Mouse (Mus musculus): ENCODE results near the gene Sec22b. TPM values are rescaled to one million over a fixed set of nuclear protein-coding genes. Genes with fewer than 3 reads are reported as not detected.

The Sec22b gene
- polyA plus RNA-seq, 1 experiment from 2014 or later = 158 TPM

DNA sequence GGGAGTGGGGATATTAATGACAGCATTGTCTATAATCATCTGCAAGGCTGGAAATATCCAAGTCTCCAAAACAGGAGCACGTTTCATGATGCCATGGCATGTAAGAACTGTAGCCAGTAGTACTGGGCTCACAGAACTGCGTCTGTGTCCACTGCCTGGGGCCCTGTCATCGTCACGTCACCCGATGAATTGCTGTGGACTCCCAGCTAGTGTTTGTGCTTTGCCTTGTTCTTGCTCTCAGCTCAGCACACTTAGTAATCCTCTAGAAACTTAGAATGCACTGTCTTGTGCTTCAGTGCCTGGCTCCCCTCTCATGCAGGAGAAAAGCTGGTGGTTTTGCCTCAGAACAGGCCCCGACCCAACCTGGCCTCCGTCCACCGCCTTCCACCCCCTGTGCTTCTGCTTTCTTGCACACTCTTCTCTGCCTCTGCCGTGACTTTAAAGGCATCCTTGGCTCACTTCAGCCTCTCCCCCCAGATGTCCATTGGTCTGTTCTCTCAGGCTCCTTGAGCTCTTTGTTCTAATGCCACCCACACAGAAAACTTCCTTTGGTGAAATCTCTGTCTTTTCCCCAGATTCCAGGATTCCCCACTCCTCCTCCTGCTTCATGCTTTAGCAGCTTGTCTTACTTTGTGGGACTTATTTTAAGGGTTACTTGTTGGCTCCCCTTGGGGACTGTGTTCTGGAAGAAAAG is 39.7 kb downstream of the Sec22b start:
- Histone ChIP-seq H3K4me3 (ENCODE audit: low read depth, low read length) (no peak overlapping the region), H3K9me3 (ENCODE audit: low read depth, low read length) (no peaks in the 10 kb centered on the region), H3K36me3 (ENCODE audit: insufficient read depth) (no peaks in the 10 kb centered on the region), H3K4me1 (ENCODE audit: insufficient read depth) (peaks cover 44% of the 10 kb centered on the region), H3K27me3 (ENCODE audit: insufficient read depth, low read length) (no peaks in the 10 kb centered on the region), H3K4me2 (no peak overlapping the region), H3K27ac (ENCODE audit: low read depth) (peak overlapping the region; percentile 85), H3K9ac (no peak overlapping the region)
- DNase-seq = peak; percentile 85
- peak; percentile 64 for ATAC-seq (ENCODE audit: insufficient read depth)
- WGBS = 22% methylated on average over 9 of the region's 9 CpGs
- no peak for TF ChIP-seq CTCF (IDR thresholded peaks at IDR 0.05; ENCODE audit: low read depth)

DNA sequence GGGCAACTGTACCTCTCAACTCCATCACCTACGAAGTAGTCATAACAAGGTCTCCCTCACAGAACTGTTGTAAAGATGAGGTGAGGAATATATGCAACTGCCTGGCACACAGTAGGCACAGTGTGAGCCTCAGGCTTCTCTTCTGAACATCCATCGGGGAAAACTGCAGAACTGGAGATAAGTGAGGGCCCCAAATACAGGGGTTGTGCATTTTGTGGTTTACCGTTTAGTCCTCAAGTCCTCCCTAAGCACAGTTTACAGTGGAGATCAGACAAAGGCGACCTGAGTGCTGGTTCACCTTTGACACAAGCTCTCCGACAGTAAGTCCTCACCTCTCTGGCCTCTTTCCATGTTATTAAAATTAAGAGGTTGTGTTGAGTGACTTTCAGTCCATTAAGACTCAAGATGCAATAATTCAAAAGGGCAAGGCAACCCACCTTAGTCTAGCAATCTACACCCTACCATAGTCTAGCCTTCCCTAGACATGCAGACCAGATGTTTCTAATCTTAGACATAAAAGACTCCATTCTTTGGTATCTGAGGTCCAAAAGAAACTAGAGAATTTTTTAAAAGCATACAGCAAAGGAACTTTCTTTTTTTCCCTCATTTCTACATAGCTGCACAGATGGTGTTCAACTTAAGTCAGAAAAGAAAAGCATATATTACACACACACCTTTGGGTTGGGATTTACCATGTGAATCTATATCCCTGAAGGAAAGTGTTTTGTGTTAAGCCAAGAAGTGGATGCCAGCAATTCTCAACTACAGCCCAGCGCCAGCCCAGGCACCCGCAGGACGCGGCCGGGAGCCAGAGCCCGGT is 40.7 kb downstream of the Sec22b start:
- no peaks in the 10 kb centered on the region for H3K27me3 ChIP-seq (ENCODE audit: insufficient read depth, low read length)

DNA sequence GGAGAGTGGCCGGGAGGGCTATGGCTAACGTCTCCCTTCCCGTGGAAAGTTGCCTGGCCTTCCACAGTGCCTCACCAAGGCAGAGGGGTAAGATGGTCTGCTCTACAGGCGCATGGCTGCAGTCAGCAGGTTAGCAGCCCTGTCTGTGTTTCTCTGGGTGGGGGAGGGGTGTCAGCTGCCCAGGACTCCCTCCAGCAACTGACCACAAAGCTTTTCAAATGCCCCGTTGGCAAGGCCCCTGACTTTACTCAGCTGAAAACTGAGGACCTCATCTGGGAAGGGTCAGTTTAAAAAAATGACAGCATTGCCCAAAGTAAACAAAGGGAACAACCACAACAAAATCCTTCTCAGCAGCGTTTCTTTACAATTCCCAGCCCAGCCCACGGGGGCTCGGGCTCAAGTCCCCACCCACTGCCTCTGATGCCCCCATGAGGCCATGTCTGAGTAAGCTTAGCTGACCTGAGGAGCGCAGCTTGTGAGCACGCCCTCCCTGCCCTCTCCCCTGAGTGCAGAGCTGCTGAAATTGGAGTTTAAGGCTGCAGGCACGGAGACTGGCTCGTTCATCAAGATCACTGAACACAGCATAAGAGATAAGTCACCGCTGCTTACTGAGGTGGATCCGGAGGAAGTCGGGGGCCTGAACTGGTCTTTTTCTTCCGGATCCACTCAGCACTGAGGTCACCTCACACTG is 41.4 kb downstream of the Sec22b start:
- peaks cover 41% of the 10 kb centered on the region for H3K4me1 ChIP-seq (ENCODE audit: insufficient read depth)
- WGBS = 6% methylated on average over 16 of the region's 16 CpGs
- 0 out of 2 replicates have a peak overlapping the region, but pooled peaks have one; percentile 2 for H3K4me3 ChIP-seq (ENCODE audit: low read depth, low read length)
- ATAC-seq (ENCODE audit: insufficient read depth) (peak; percentile 3; the same call in 1 of the 2 replicates), DNase-seq (peak; percentile 62)
- H3K27me3 ChIP-seq (ENCODE audit: insufficient read depth, low read length) = no peaks in the 10 kb centered on the region
- no peaks in the 10 kb centered on the region for H3K9me3 ChIP-seq (ENCODE audit: low read depth, low read length)
- peak overlapping the region; percentile 85 for H3K27ac ChIP-seq (ENCODE audit: low read depth)
- peak overlapping the region; percentile 51 for H3K4me2 ChIP-seq
- no peaks in the 10 kb centered on the region for H3K36me3 ChIP-seq (ENCODE audit: insufficient read depth)
- peak overlapping the region; percentile 39 for H3K9ac ChIP-seq
- peak; percentile 35; the same call in 1 of the 2 replicates for TF ChIP-seq CTCF (IDR thresholded peaks at IDR 0.05; ENCODE audit: low read depth)

More for the DNA sequence above, 40.7 kb downstream of the Sec22b start:
- Histone ChIP-seq H3K4me1 (ENCODE audit: insufficient read depth) (peaks cover 44% of the 10 kb centered on the region), H3K4me3 (ENCODE audit: low read depth, low read length) (0 out of 2 replicates have a peak overlapping the region, but pooled peaks have one; percentile 2), H3K9me3 (ENCODE audit: low read depth, low read length) (no peaks in the 10 kb centered on the region), H3K4me2 (peak overlapping the region; percentile 51), H3K36me3 (ENCODE audit: insufficient read depth) (no peaks in the 10 kb centered on the region), H3K27ac (ENCODE audit: low read depth) (peak overlapping the region; percentile 85), H3K9ac (peak overlapping the region; percentile 39)
- no peak for TF ChIP-seq CTCF (IDR thresholded peaks at IDR 0.05; ENCODE audit: low read depth)
- 30% methylated on average over 11 of the region's 11 CpGs for WGBS
- DNase-seq = no peak
- no peak for ATAC-seq (ENCODE audit: insufficient read depth)

DNA sequence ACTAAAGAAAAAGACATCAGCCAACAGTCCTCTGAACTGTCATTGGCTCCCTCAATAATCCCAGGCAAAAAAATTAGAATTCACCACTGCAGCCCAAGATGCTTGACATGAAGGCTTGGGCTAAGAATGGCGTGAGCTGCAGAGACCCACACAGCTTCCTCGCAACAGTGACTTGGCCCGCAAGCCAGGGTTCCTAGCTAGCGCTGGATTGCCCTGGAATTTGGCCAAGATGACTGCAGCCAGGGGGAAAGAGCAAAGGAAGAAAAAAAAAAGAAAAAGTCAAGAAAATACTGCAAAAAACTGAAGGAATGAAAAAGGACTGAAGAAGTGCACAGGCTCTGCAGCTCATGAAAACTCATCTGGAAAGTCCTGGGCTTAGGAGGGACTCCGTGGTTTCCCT is 43.5 kb downstream of the Sec22b start:
- no peak for TF ChIP-seq CTCF (IDR thresholded peaks at IDR 0.05; ENCODE audit: low read depth)
- Histone ChIP-seq H3K27me3 (ENCODE audit: insufficient read depth, low read length) (no peaks in the 10 kb centered on the region), H3K9ac (no peak overlapping the region), H3K9me3 (ENCODE audit: low read depth, low read length) (no peaks in the 10 kb centered on the region), H3K27ac (ENCODE audit: low read depth) (no peak overlapping the region), H3K4me1 (ENCODE audit: insufficient read depth) (peaks cover 35% of the 10 kb centered on the region), H3K4me3 (ENCODE audit: low read depth, low read length) (no peak overlapping the region), H3K4me2 (no peak overlapping the region), H3K36me3 (ENCODE audit: insufficient read depth) (no peaks in the 10 kb centered on the region)
- ATAC-seq (ENCODE audit: insufficient read depth) (no peak), DNase-seq (peak; percentile 91)
- 38% methylated on average over 5 of the region's 5 CpGs for WGBS

DNA sequence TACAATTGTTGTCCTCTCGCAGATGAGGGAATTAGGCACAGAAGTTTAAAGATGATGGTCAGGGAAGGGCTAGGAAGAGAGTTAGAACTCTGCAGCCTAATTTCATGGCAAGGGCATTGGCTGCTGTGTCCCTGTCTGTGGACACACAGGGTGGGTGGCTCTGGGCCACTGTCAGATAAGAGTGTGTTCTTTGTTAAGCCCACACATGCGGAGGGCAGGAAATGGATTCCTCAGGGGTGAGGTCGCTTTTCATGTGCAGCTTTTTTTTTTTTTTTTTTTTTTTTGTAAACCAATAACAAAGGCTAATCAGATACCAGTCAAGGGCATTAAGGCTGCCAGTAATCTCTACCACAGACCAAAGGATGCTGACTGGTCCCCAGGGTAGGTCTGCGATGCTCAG is 45.4 kb downstream of the Sec22b start:
- no peak for TF ChIP-seq CTCF (IDR thresholded peaks at IDR 0.05; ENCODE audit: low read depth)
- Histone ChIP-seq H3K4me3 (ENCODE audit: low read depth, low read length) (no peak overlapping the region), H3K27me3 (ENCODE audit: insufficient read depth, low read length) (no peaks in the 10 kb centered on the region), H3K27ac (ENCODE audit: low read depth) (no peak overlapping the region), H3K9me3 (ENCODE audit: low read depth, low read length) (no peaks in the 10 kb centered on the region), H3K36me3 (ENCODE audit: insufficient read depth) (no peaks in the 10 kb centered on the region), H3K4me2 (no peak overlapping the region), H3K4me1 (ENCODE audit: insufficient read depth) (peaks cover 21% of the 10 kb centered on the region), H3K9ac (no peak overlapping the region)
- WGBS = 35% methylated on average over 4 of the region's 4 CpGs
- DNase-seq (peak; percentile 64), ATAC-seq (ENCODE audit: insufficient read depth) (peak; percentile 65; the same call in 1 of the 2 replicates)

DNA sequence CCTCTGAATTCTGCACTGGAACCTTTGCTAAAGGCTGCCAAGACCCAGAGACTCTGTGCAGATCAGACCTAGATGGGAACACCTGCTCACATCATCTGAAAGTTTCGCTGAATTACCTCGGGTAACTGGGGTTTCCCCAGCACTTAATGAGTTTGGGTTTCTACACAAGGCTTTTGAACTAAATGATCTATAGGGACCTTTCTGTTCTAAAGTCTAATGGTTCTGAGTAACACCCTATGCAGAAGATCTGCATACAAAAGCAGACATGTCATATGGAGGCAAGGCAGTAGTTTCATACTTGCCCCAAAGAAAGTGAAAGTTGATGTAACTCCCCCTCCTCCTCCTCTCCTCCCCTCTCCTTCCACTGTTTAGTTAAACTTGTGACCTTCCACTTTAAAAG is 47.5 kb downstream of the Sec22b start:
- Histone ChIP-seq H3K36me3 (ENCODE audit: insufficient read depth) (no peaks in the 10 kb centered on the region), H3K27me3 (ENCODE audit: insufficient read depth, low read length) (no peaks in the 10 kb centered on the region), H3K4me2 (no peak overlapping the region), H3K4me1 (ENCODE audit: insufficient read depth) (0 out of 2 replicates have a peak, but pooled peaks cover 7% of the 10 kb centered on the region), H3K27ac (ENCODE audit: low read depth) (no peak overlapping the region), H3K4me3 (ENCODE audit: low read depth, low read length) (no peak overlapping the region), H3K9ac (no peak overlapping the region), H3K9me3 (ENCODE audit: low read depth, low read length) (no peaks in the 10 kb centered on the region)
- 92% methylated on average over 2 of the region's 2 CpGs for WGBS
- DNase-seq (no peak), ATAC-seq (ENCODE audit: insufficient read depth) (no peak)
- TF ChIP-seq CTCF (IDR thresholded peaks at IDR 0.05; ENCODE audit: low read depth) = no peak

All from lung, embryonic 14.5 days (tissue).